Mouse (Mus musculus) MEL (cell line): ENCODE data around the gene Dock9. TPM values are rescaled to one million over a fixed set of nuclear protein-coding genes. Genes with fewer than 3 reads are reported as not detected.

Experiments used
- DNase-seq: peaks from one replicate; pipeline ENCODE4 v3.0.0; 2011; ENCODE audit warnings: low read depth, low spot score
- H3K27ac ChIP-seq: 2 replicates; pipeline ENCODE4 v1.5.1; 2012; ENCODE audit warnings: low read depth, mild to moderate bottlenecking, control low read depth, low read length, moderate library complexity; ENCODE audit not compliant: control insufficient read depth
- H3K27me3 ChIP-seq, 2 experiments: fragments of 150-350 bp in 1 of 2; sonication (generic) in 1 of 2; 2 replicates each; pipeline ENCODE4 v1.6.1; 2012; ENCODE audit warnings: low read length in 2 of 2, mild to moderate bottlenecking in 2 of 2, improper control_type of control experiment in 1 of 2, moderate library complexity in 1 of 2; ENCODE audit not compliant: insufficient read depth in 2 of 2, control insufficient read depth in 1 of 2
- H3K36me3 ChIP-seq, 2 experiments: 2 replicates each; pipeline ENCODE4 v1.6.1; 2012 to 2014; ENCODE audit warnings: low read length in 2 of 2, improper control_type of control experiment in 1 of 2, inconsistent platforms in 1 of 2, mild to moderate bottlenecking in 1 of 2; ENCODE audit not compliant: insufficient read depth in 2 of 2, control insufficient read depth in 1 of 2
- H3K4me1 ChIP-seq, 2 experiments: fragments of 150-350 bp in 1 of 2; sonication (generic) in 1 of 2; 2 replicates each; pipeline ENCODE4 v1.6.1; 2012; ENCODE audit warnings: low read length in 2 of 2, improper control_type of control experiment in 1 of 2, mild to moderate bottlenecking in 1 of 2; ENCODE audit not compliant: insufficient read depth in 2 of 2, control insufficient read depth in 1 of 2
- H3K4me3 ChIP-seq, 2 experiments: fragments of 150-350 bp in 1 of 2; sonication (generic) in 1 of 2; 2 replicates each; pipeline ENCODE4 v1.5.1; 2012; ENCODE audit warnings: low read depth in 2 of 2, low read length in 2 of 2, mild to moderate bottlenecking in 2 of 2, moderate library complexity in 2 of 2, control low read depth in 1 of 2, improper control_type of control experiment in 1 of 2; ENCODE audit not compliant: control insufficient read depth in 1 of 2, insufficient read depth in 1 of 2
- H3K79me2 ChIP-seq: 2 replicates; pipeline ENCODE4 v1.6.1; 2012; ENCODE audit warnings: mild to moderate bottlenecking, low read length, moderate library complexity; ENCODE audit not compliant: control insufficient read depth, poor library complexity, insufficient read depth
- H3K9ac ChIP-seq: 2 replicates; pipeline ENCODE4 v1.6.1; 2012; ENCODE audit warnings: low read depth, mild to moderate bottlenecking, control low read depth, low read length, moderate library complexity; ENCODE audit not compliant: control insufficient read depth, poor library complexity, severe bottlenecking
- H3K9me3 ChIP-seq: fragments of 150-350 bp; sonication (generic); replicated peaks from 2 replicates; pipeline ENCODE4 v1.6.1; 2012; ENCODE audit warnings: mild to moderate bottlenecking, low read length, improper control_type of control experiment, moderate library complexity; ENCODE audit not compliant: insufficient read depth
- CHD2 ChIP-seq: IDR thresholded peaks from 2 replicates; pipeline ENCODE4 v1.6.1; 2011; ENCODE audit warnings: low read length, improper control_type of control experiment
- CTCF ChIP-seq, 3 experiments: IDR thresholded peaks in 2 of 3; conservative IDR thresholded peaks in 1 of 3; 2 replicates each; pipeline ENCODE4 v1.5.1; 2011 to 2012; ENCODE audit warnings: low read length in 3 of 3, low read depth in 2 of 3, mild to moderate bottlenecking in 2 of 3, improper control_type of control experiment in 1 of 3, inconsistent platforms in 1 of 3, mixed read lengths in 1 of 3, moderate library complexity in 1 of 3; ENCODE audit not compliant: control insufficient read depth in 1 of 3, insufficient read depth in 1 of 3, poor library complexity in 1 of 3, severe bottlenecking in 1 of 3
- EP300 ChIP-seq, 2 experiments: IDR thresholded peaks; 2 replicates each; pipeline ENCODE4 v1.6.1; 2011; ENCODE audit warnings: improper control_type of control experiment in 2 of 2, low read length in 2 of 2, low read depth in 1 of 2, mild to moderate bottlenecking in 1 of 2
- GABPA ChIP-seq: IDR thresholded peaks from 2 replicates; pipeline ENCODE4 v1.6.1; 2012; ENCODE audit warnings: low read depth, mild to moderate bottlenecking, inconsistent platforms, low read length, improper control_type of control experiment, moderate library complexity
- HCFC1 ChIP-seq: IDR thresholded peaks from 2 replicates; pipeline ENCODE4 v1.6.1; 2012; ENCODE audit warnings: low read depth, mild to moderate bottlenecking, inconsistent platforms, low read length, improper control_type of control experiment, moderate library complexity
- JUND ChIP-seq: IDR thresholded peaks from 2 replicates; pipeline ENCODE4 v1.6.1; 2011; ENCODE audit warnings: low read depth, mild to moderate bottlenecking, improper control_type of control experiment, low read length
- MAFK ChIP-seq: IDR thresholded peaks from 2 replicates; pipeline ENCODE4 v1.6.1; 2011; ENCODE audit warnings: low read depth, mild to moderate bottlenecking, low read length, improper control_type of control experiment, borderline replicate concordance
- MAX ChIP-seq: IDR thresholded peaks from 2 replicates; pipeline ENCODE4 v1.6.1; 2011; ENCODE audit warnings: low read length, improper control_type of control experiment
- MAZ ChIP-seq: IDR thresholded peaks from 2 replicates; pipeline ENCODE4 v1.6.1; 2012; ENCODE audit warnings: low read depth, mild to moderate bottlenecking, inconsistent platforms, low read length, improper control_type of control experiment
- MEF2A ChIP-seq: IDR thresholded peaks from 2 replicates; pipeline ENCODE4 v1.6.1; 2014; ENCODE audit warnings: low read depth, mild to moderate bottlenecking, inconsistent platforms, low read length, improper control_type of control experiment; ENCODE audit not compliant: poor library complexity, insufficient replicate concordance, severe bottlenecking; ENCODE audit errors: extremely low read depth
- MYB ChIP-seq: IDR thresholded peaks from 2 replicates; pipeline ENCODE4 v1.6.1; 2011; ENCODE audit warnings: mild to moderate bottlenecking, low read depth, low read length, improper control_type of control experiment
- MYC ChIP-seq: IDR thresholded peaks from 2 replicates; pipeline ENCODE4 v1.6.1; 2011; ENCODE audit warnings: low read depth, mild to moderate bottlenecking, low read length, improper control_type of control experiment, moderate library complexity
- NELFE ChIP-seq: IDR thresholded peaks from 2 replicates; pipeline ENCODE4 v1.6.1; 2011; ENCODE audit warnings: low read depth, low read length, improper control_type of control experiment
- POLR2A ChIP-seq, 2 experiments: IDR thresholded peaks; 2 replicates each; pipeline ENCODE4 v1.6.1; 2011 to 2012; ENCODE audit warnings: low read length in 2 of 2, mild to moderate bottlenecking in 2 of 2, control low read depth in 1 of 2, improper control_type of control experiment in 1 of 2, low read depth in 1 of 2, moderate library complexity in 1 of 2; ENCODE audit not compliant: control insufficient read depth in 1 of 2, insufficient read depth in 1 of 2, poor library complexity in 1 of 2
- SIN3A ChIP-seq: IDR thresholded peaks from 2 replicates; pipeline ENCODE4 v1.6.1; 2012; ENCODE audit warnings: low read length, improper control_type of control experiment, inconsistent platforms
- SMC3 ChIP-seq: IDR thresholded peaks from 2 replicates; pipeline ENCODE4 v1.6.1; 2011; ENCODE audit warnings: low read depth, low read length, improper control_type of control experiment
- UBTF ChIP-seq: IDR thresholded peaks from 2 replicates; pipeline ENCODE4 v1.6.1; 2012; ENCODE audit warnings: low read depth, mild to moderate bottlenecking, inconsistent platforms, low read length, improper control_type of control experiment, moderate library complexity, borderline replicate concordance; ENCODE audit not compliant: insufficient read depth
- USF1 ChIP-seq: IDR thresholded peaks from 2 replicates; pipeline ENCODE4 v1.6.1; 2014; ENCODE audit warnings: low read depth, mild to moderate bottlenecking, inconsistent platforms, low read length, improper control_type of control experiment, moderate library complexity
- ZKSCAN1 ChIP-seq: IDR thresholded peaks from 2 replicates; pipeline ENCODE4 v1.6.1; 2012; ENCODE audit warnings: low read depth, mild to moderate bottlenecking, inconsistent platforms, low read length, improper control_type of control experiment, moderate library complexity
- ZNF384 ChIP-seq: IDR thresholded peaks from 2 replicates; pipeline ENCODE4 v1.6.1; 2012; ENCODE audit warnings: low read depth, mild to moderate bottlenecking, inconsistent platforms, low read length, improper control_type of control experiment
- polyA plus RNA-seq, 2 experiments: library from polyadenylated mRNA; stranded (reverse) in 1 of 2; unstranded in 1 of 2; fragments of >175 nt in 1 of 2; fragments of >200 nt in 1 of 2; gene quantifications; 2 replicates each; pipeline versions ENCODE4 v1.2.1 to v1.2.4; 2012; ENCODE audit warnings: low replicate concordance in 2 of 2, low read depth in 1 of 2; ENCODE audit not compliant: insufficient read length in 2 of 2, insufficient read depth in 1 of 2, missing spikeins in 1 of 2
- total RNA-seq: library from RNA; depleted of rRNA; stranded (reverse); fragments of 300-350 nt; gene quantifications from 2 replicates; pipeline ENCODE4 v1.2.3, GENCODE M21; 2012

Dock9 gene
- total and polyA plus RNA-seq, 3 experiments: 6.3 to 9.4 TPM; not detected in 1

GRCm38 (mm10) chr14:121497800-121498199 lies 299.8 kb downstream of the Dock9 start:
- H3K27me3 ChIP-seq: peaks cover 0 to 4% of the 10 kb centered on the region in 2 experiments; a peak in 2 of 4 replicates
- TF ChIP-seq UBTF (no peak), POLR2A (IDR thresholded peaks at IDR 0.05; ENCODE audit: control insufficient read depth in 1 of 2, insufficient read depth in 1 of 2, low read depth in 1 of 2, low read length in 2 of 2, poor library complexity in 1 of 2) (no peak)
- no peaks in the 10 kb centered on the region for H3K79me2 ChIP-seq

GRCm38 (mm10) chr14:121495741-121496140 lies 301.9 kb downstream of the Dock9 start:
- peaks cover 0 to 3% of the 10 kb centered on the region in 2 experiments; a peak in 2 of 4 replicates for H3K27me3 ChIP-seq
- no peaks in the 10 kb centered on the region for H3K79me2 ChIP-seq
- no peak for DNase-seq
- no peak overlapping the region for H3K4me3 ChIP-seq
- no peak overlapping the region for H3K27ac ChIP-seq
- H3K9me3 ChIP-seq: no peaks in the 10 kb centered on the region
- no peak overlapping the region for H3K9ac ChIP-seq
- H3K4me1 ChIP-seq: no peaks in the 10 kb centered on the region
- no peak for TF ChIP-seq MAFK
- no peak for TF ChIP-seq CHD2
- TF ChIP-seq MEF2A: no peak
- no peak for TF ChIP-seq GABPA
- TF ChIP-seq JUND: no peak
- TF ChIP-seq SMC3: no peak
- no peak for TF ChIP-seq MAZ
- TF ChIP-seq USF1: no peak
- no peak for TF ChIP-seq CTCF (IDR thresholded peaks at IDR 0.05 in 2 of 3, conservative IDR thresholded peaks at IDR 0.05 in 1 of 3; ENCODE audit: control insufficient read depth in 1 of 3, insufficient read depth in 1 of 3, low read depth in 2 of 3, low read length in 3 of 3, poor library complexity in 1 of 3, severe bottlenecking in 1 of 3)
- TF ChIP-seq MYB: no peak
- no peak for TF ChIP-seq MAX
- TF ChIP-seq ZNF384: no peak
- TF ChIP-seq HCFC1: no peak
- no peak for TF ChIP-seq SIN3A
- no peak for TF ChIP-seq MYC
- no peak for TF ChIP-seq ZKSCAN1
- TF ChIP-seq NELFE: no peak
- no peak for TF ChIP-seq EP300 (IDR thresholded peaks at IDR 0.05; ENCODE audit: low read depth in 1 of 2, low read length in 2 of 2)
- no peaks in the 10 kb centered on the region for H3K36me3 ChIP-seq

More at GRCm38 (mm10) chr14:121497800-121498199, 299.8 kb downstream of the Dock9 start:
- Histone ChIP-seq H3K27ac (no peak overlapping the region), H3K36me3 (no peaks in the 10 kb centered on the region), H3K9ac (no peak overlapping the region), H3K4me3 (no peak overlapping the region), H3K9me3 (no peaks in the 10 kb centered on the region), H3K4me1 (no peaks in the 10 kb centered on the region)
- no peak for DNase-seq
